Comparison of ENCODE assay signal across 9 mouse cellular contexts in the genomic region with DNA sequence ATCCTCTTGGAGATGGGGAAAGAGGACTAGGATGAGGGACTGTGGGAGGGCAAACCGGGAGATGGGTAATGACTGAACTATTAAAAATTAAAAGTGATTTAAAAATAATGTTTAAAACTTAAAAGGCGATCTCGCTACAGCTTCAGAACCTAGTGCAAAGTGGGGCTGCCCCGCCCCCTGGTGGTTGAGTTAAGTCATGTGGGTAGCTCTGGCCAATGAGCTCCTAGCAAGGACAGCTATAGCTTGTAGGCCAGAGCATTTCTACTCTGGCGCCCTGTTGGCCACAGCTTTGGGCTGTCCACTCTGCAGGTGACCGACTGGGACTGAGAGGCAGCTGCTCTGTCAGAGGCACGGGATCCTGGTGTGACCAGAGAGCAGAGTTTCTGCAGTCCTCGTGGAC. TPM values are rescaled to one million over a fixed set of nuclear protein-coding genes. Genes with fewer than 3 reads are reported as not detected.
DNase-seq lines count a peak whose midpoint lies in the region; ATAC-seq lines count a peak whose summit lies in the region.
"Had no signal": no experiment of that assay in that cellular context is flagged by ENCODE, and none has a peak within 500 bp of the region (broad histone marks: within the 10 kb centered on the region; RNA-seq: fewer than 3 reads in every experiment).

No protein-coding gene starts in this region.

- H3K9ac ChIP-seq in heart, embryonic 14.5 days (ENCODE audit: low read length), result peak overlapping the region; percentile 41; the same call in 1 of the 2 replicates
- no peak overlapping the region for H3K9ac ChIP-seq in liver, embryonic 12.5 days
- H3K9ac ChIP-seq in stomach, embryonic 14.5 days (replicated peaks; ENCODE audit: low read depth, low read length), result no peak overlapping the region

- DNase-seq in c-Kit-negative CD71-positive TER-119-positive erythroid progenitor cells, embryonic 14.5 days (ENCODE audit: low read depth, low spot score), result peak; percentile 60
- peak; percentile 49 for DNase-seq in fibroblast of lung, adult 2 months (ENCODE audit: low read depth)
- DNase-seq in kidney, postnatal 10 days, result peak; percentile 93
- peak; percentile 75 to 84 for DNase-seq in natural killer cell, adult 2 months (ENCODE audit: low spot score in 2 of 2)

- no peaks in the 10 kb centered on the region for H3K9me3 ChIP-seq in heart, embryonic 14.5 days (ENCODE audit: control insufficient read depth, low read length)
- H3K9me3 ChIP-seq in liver, embryonic 12.5 days (replicated peaks), result no peaks in the 10 kb centered on the region
- no peaks in the 10 kb centered on the region for H3K9me3 ChIP-seq in stomach, embryonic 14.5 days (ENCODE audit: control insufficient read depth, low read depth, low read length)

- ATAC-seq in CD4-positive, CD25-positive, alpha-beta regulatory T cell, adult 4 months, result peak; percentile 95
- peak; percentile 65 for ATAC-seq in heart, embryonic 14.5 days (ENCODE audit: insufficient number of reproducible peaks, insufficient read depth, low FRiP score, low read depth)
- ATAC-seq in liver, embryonic 12.5 days, result peak; percentile 75
- peak; percentile 83 for ATAC-seq in stomach, embryonic 14.5 days (ENCODE audit: insufficient number of reproducible peaks, insufficient read depth, low FRiP score, low read depth)

- H3K27me3 ChIP-seq in heart, embryonic 14.5 days (ENCODE audit: control insufficient read depth, insufficient read depth, low read length), result no peaks in the 10 kb centered on the region
- H3K27me3 ChIP-seq in liver, embryonic 12.5 days (replicated peaks), result no peaks in the 10 kb centered on the region
- no peaks in the 10 kb centered on the region for H3K27me3 ChIP-seq in stomach, embryonic 14.5 days (ENCODE audit: control insufficient read depth, insufficient read depth, low read length)

- H3K4me2 ChIP-seq in heart, embryonic 14.5 days (ENCODE audit: low read length), result 0 out of 2 replicates have a peak overlapping the region, but pooled peaks have one; percentile 21
- peak overlapping the region; percentile 40 for H3K4me2 ChIP-seq in liver, embryonic 12.5 days
- no peak overlapping the region for H3K4me2 ChIP-seq in stomach, embryonic 14.5 days (replicated peaks; ENCODE audit: low read depth, low read length)

- H3K36me3 ChIP-seq in heart, embryonic 14.5 days (ENCODE audit: control insufficient read depth, insufficient read depth, low read length), result no peaks in the 10 kb centered on the region
- no peaks in the 10 kb centered on the region for H3K36me3 ChIP-seq in liver, embryonic 12.5 days
- H3K36me3 ChIP-seq in stomach, embryonic 14.5 days (ENCODE audit: control insufficient read depth, insufficient read depth, low read length), result no peaks in the 10 kb centered on the region

- H3K4me3 ChIP-seq in heart, embryonic 14.5 days (ENCODE audit: control insufficient read depth in 1 of 2, insufficient read depth in 1 of 2, low read depth in 1 of 2, low read length in 2 of 2), result no peak overlapping the region
- no peak overlapping the region for H3K4me3 ChIP-seq in liver, embryonic 12.5 days
- no peak overlapping the region for H3K4me3 ChIP-seq in stomach, embryonic 14.5 days (ENCODE audit: low read depth, low read length)
- H3K4me3 ChIP-seq: erythroblast, embryonic 14.5 days had no signal

- WGBS in heart, embryonic 14.5 days, result 6% methylated on average over 8 of the region's 8 CpGs
- 8% methylated on average over 8 of the region's 8 CpGs for WGBS in liver, embryonic 12.5 days (ENCODE audit: insufficient replicate concordance)
- 6% methylated on average over 8 of the region's 8 CpGs for WGBS in stomach, embryonic 14.5 days

- H3K4me1 ChIP-seq in heart, embryonic 14.5 days (ENCODE audit: control insufficient read depth in 2 of 2, insufficient read depth in 2 of 2, low read length in 2 of 2), result peaks cover 2 to 9% of the 10 kb centered on the region in 2 experiments; a peak in 3 of 4 replicates
- H3K4me1 ChIP-seq in liver, embryonic 12.5 days, result peaks cover 29% of the 10 kb centered on the region
- no peaks in the 10 kb centered on the region for H3K4me1 ChIP-seq in stomach, embryonic 14.5 days (ENCODE audit: control insufficient read depth, insufficient read depth, low read length)

- H3K27ac ChIP-seq in heart, embryonic 14.5 days (replicated peaks in 1 of 2; ENCODE audit: control insufficient read depth in 1 of 2, insufficient read depth in 1 of 2, low read depth in 2 of 2, low read length in 2 of 2), result no peak overlapping the region
- H3K27ac ChIP-seq in liver, embryonic 12.5 days, result no peak overlapping the region
- no peak overlapping the region for H3K27ac ChIP-seq in stomach, embryonic 14.5 days (ENCODE audit: low read length)

RNA-seq across cellular contexts. Expression of gene Man1c1, which starts 9.8 kb away (rescaled TPM):
- polyA plus RNA-seq in CD4-positive, CD25-positive, alpha-beta regulatory T cell, adult 4 months (2017; shearing (Covaris generic)), result 1 to 10 TPM; 1.0 to 1.4 TPM
- 7.8 TPM in 2 replicates for polyA plus RNA-seq in heart, embryonic 14.5 days (2014; fragmentation: Nextera tagmentation; extraction: Ambion mirVana)
- polyA plus RNA-seq in liver, embryonic 12.5 days (2016; fragmentation: Nextera tagmentation; extraction: Ambion mirVana), result 3.2 and 3.5 TPM in 2 replicates
- 1.7 and 2.5 TPM in 2 replicates for polyA plus RNA-seq in stomach, embryonic 14.5 days (2014; fragmentation: Nextera tagmentation; extraction: Ambion mirVana)

RNA-seq across cellular contexts. Expression of gene Ldlrap1, which starts 53.9 kb away (rescaled TPM):
- 10 to 100 TPM; 26.1 to 42.4 TPM for polyA plus RNA-seq in CD4-positive, CD25-positive, alpha-beta regulatory T cell, adult 4 months (2017; shearing (Covaris generic))
- 10.7 and 12.3 TPM in 2 replicates for polyA plus RNA-seq in heart, embryonic 14.5 days (2014; fragmentation: Nextera tagmentation; extraction: Ambion mirVana)
- 26.4 and 28.2 TPM in 2 replicates for polyA plus RNA-seq in liver, embryonic 12.5 days (2016; fragmentation: Nextera tagmentation; extraction: Ambion mirVana)
- polyA plus RNA-seq in stomach, embryonic 14.5 days (2014; fragmentation: Nextera tagmentation; extraction: Ambion mirVana), result 18.9 and 20.3 TPM in 2 replicates
